Mouse (Mus musculus): ENCODE data around the gene Ssrp1. TPM values are rescaled to one million over a fixed set of nuclear protein-coding genes. Genes with fewer than 3 reads are reported as not detected.

Ssrp1 gene
- polyA plus RNA-seq, 1 experiment: 120 TPM

DNA sequence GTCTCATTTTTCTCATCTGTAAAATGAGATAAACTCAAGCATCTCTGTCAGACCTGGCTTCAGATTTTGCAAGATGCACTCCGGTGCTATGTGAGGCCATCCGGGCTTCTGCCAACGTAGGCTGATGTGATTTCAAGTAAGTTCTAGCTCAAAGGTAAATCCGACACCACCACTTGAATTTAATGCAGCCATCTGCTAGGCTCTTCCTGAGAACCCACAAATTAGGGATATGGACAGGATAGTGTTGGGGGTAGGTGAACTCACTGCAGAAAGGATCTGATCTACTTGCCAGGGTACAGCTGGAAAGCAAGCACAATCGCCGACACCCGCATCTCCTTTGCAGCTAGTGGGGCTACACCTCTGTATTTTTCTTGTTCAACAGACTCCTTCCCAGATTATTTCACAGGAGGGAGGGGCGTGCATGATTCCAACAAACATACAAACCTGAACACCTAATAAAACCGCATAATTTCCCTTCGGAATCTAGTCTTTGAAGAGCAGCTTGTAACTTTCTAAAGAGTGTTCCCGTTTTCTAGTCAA, 457 bp upstream of the Ssrp1 start:
- Histone ChIP-seq H3K4me3 (ENCODE audit: control insufficient read depth, low read depth, low read length) (peak overlapping the region; percentile 98), H3K4me1 (ENCODE audit: control insufficient read depth, insufficient read depth, low read length) (peaks cover 3% of the 10 kb centered on the region), H3K27me3 (ENCODE audit: control insufficient read depth, insufficient read depth, low read length) (no peaks in the 10 kb centered on the region), H3K27ac (ENCODE audit: control insufficient read depth, insufficient read depth, low read depth, low read length) (peak overlapping the region; percentile 47), H3K36me3 (ENCODE audit: control insufficient read depth, insufficient read depth, low read length) (no peaks in the 10 kb centered on the region; the same call in 1 of the 2 replicates)
- TF ChIP-seq POLR2A (IDR thresholded peaks at IDR 0.05; ENCODE audit: control insufficient read depth, low read depth, low read length) (no peak), CTCF (IDR thresholded peaks at IDR 0.05; ENCODE audit: control insufficient read depth, insufficient read depth, insufficient replicate concordance, low read depth, low read length) (no peak)

DNA sequence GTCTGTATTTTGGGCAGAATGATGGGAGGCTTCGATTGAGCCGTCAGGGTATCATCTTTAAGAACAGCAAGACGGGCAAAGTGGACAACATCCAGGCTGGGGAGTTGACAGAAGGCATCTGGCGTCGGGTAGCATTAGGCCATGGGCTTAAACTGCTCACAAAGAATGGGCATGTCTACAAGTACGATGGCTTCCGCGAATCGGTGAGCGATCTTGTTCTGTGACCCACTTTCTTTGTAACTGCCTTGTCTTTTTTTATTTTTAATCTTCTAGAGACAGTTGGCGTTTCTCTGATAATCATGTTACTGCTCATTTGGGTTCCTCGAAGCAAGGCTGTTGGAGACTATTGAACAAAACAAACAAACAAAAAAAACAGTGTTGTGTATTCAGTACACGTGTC, 1.3 kb downstream of the Ssrp1 start:
- Histone ChIP-seq H3K4me3 (ENCODE audit: control insufficient read depth, low read depth, low read length) (peak overlapping the region; percentile 98), H3K36me3 (ENCODE audit: control insufficient read depth, insufficient read depth, low read length) (peaks cover 3% of the 10 kb centered on the region), H3K4me1 (ENCODE audit: control insufficient read depth, insufficient read depth, low read length) (peaks cover 3% of the 10 kb centered on the region), H3K27ac (ENCODE audit: control insufficient read depth, insufficient read depth, low read depth, low read length) (no peak overlapping the region), H3K27me3 (ENCODE audit: control insufficient read depth, insufficient read depth, low read length) (no peaks in the 10 kb centered on the region)
- TF ChIP-seq POLR2A (IDR thresholded peaks at IDR 0.05; ENCODE audit: control insufficient read depth, low read depth, low read length) (no peak), CTCF (IDR thresholded peaks at IDR 0.05; ENCODE audit: control insufficient read depth, insufficient read depth, insufficient replicate concordance, low read depth, low read length) (no peak)

DNA sequence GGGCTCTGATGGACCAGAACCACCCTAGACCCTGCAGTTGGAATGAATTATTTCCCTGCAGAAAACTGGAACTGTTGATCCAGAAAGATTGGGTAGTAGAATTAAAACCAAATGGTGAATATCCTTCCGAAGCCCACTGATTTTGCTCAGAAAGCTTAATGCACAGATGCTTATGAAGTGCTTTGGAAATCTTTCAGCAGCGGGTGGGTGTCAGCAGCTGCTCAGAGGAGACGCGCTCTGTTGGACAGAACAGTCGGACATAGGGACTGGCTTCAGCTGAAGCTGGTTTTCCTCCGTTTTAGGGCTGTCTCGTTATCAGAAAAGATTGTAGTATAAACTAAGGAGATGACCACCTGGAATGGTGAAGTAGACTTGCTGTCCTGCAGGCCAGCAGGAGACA, 6.6 kb downstream of the Ssrp1 start:
- Histone ChIP-seq H3K36me3 (ENCODE audit: control insufficient read depth, insufficient read depth, low read length) (peaks cover 3% of the 10 kb centered on the region), H3K27me3 (ENCODE audit: control insufficient read depth, insufficient read depth, low read length) (no peaks in the 10 kb centered on the region), H3K4me3 (ENCODE audit: control insufficient read depth, low read depth, low read length) (no peak overlapping the region), H3K27ac (ENCODE audit: control insufficient read depth, insufficient read depth, low read depth, low read length) (no peak overlapping the region), H3K4me1 (ENCODE audit: control insufficient read depth, insufficient read depth, low read length) (peaks cover 2% of the 10 kb centered on the region)
- TF ChIP-seq CTCF (IDR thresholded peaks at IDR 0.05; ENCODE audit: control insufficient read depth, insufficient read depth, insufficient replicate concordance, low read depth, low read length) (no peak), POLR2A (IDR thresholded peaks at IDR 0.05; ENCODE audit: control insufficient read depth, low read depth, low read length) (no peak)

DNA sequence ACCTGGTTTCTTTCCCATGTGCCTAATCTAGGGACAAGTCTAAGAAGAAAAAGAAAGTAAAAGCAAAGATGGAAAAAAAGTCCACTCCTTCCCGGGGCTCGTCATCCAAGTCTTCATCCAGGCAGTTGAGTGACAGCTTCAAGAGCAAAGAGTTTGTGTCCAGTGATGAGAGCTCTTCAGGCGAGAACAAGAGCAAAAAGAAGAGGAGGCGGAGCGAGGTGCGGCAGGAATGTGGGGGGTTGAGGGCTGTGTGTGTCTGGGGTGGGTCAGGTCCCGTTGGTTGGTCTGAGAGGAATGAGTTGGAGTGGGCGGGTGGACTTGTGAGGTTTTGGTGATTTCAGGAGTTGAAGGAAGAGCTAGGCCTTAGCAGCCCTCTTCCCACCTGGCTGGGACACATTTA, 9.2 kb downstream of the Ssrp1 start:
- H3K27ac ChIP-seq (ENCODE audit: control insufficient read depth, insufficient read depth, low read depth, low read length): no peak overlapping the region
- peaks cover 10% of the 10 kb centered on the region for H3K4me1 ChIP-seq (ENCODE audit: control insufficient read depth, insufficient read depth, low read length)
- no peak overlapping the region for H3K4me3 ChIP-seq (ENCODE audit: control insufficient read depth, low read depth, low read length)
- H3K36me3 ChIP-seq (ENCODE audit: control insufficient read depth, insufficient read depth, low read length): peaks cover 3% of the 10 kb centered on the region
- H3K27me3 ChIP-seq (ENCODE audit: control insufficient read depth, insufficient read depth, low read length): no peaks in the 10 kb centered on the region
- no peak for TF ChIP-seq CTCF (IDR thresholded peaks at IDR 0.05; ENCODE audit: control insufficient read depth, insufficient read depth, insufficient replicate concordance, low read depth, low read length)
- no peak for TF ChIP-seq POLR2A (IDR thresholded peaks at IDR 0.05; ENCODE audit: control insufficient read depth, low read depth, low read length)

DNA sequence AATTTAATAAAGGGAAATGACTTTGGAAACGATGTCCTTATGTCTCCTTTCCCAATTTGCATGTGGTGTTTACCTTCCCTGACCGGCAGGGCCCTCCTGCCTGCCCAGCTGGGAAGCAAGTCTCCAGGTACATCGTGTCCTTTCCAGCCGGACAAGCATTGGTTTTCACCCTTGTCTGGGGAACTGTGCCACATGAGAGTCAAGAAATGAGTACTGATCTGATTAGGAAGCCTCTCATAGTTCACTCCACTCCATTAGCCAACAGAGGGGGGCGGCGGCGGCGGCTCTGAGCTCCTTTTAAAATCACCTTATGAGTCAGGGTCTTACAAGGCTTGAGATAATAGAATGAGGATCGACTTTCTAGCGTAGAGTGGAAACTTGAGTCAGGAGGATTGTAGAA, 10.0 kb downstream of the Ssrp1 start:
- Histone ChIP-seq H3K36me3 (ENCODE audit: control insufficient read depth, insufficient read depth, low read length) (peaks cover 2% of the 10 kb centered on the region; the same call in 1 of the 2 replicates), H3K4me3 (ENCODE audit: control insufficient read depth, low read depth, low read length) (no peak overlapping the region), H3K27ac (ENCODE audit: control insufficient read depth, insufficient read depth, low read depth, low read length) (0 out of 2 replicates have a peak overlapping the region, but pooled peaks have one; percentile 7), H3K4me1 (ENCODE audit: control insufficient read depth, insufficient read depth, low read length) (peaks cover 10% of the 10 kb centered on the region), H3K27me3 (ENCODE audit: control insufficient read depth, insufficient read depth, low read length) (no peaks in the 10 kb centered on the region)
- TF ChIP-seq CTCF (IDR thresholded peaks at IDR 0.05; ENCODE audit: control insufficient read depth, insufficient read depth, insufficient replicate concordance, low read depth, low read length) (no peak), POLR2A (IDR thresholded peaks at IDR 0.05; ENCODE audit: control insufficient read depth, low read depth, low read length) (no peak)

DNA sequence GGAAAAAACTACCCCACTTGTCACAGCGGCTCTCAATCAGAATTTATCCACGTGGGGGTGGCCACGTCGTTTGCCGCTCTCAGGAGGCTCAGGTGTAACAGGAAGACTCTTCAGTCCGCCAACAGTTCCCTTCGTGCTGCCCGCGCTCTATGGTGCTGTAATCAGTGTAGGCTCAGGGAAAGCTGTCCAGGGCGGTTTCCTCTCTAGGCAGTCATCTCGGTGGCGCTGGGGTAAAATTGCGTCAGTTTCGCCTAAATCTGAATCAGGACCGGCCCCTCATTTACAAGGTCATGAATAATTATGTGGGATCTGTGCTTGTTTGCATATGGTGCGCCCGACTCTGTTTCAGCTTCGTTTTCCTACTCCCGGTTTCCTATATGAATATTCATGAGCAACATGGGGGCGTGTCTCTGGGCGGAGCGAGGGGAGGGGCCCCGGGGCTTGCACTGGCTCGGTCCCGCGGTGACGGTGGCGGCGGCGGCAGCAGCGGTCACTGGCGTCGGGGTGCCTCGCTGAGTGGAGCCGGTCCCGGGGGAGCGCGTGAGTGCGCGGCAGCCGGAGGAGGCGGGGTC, 10.6 kb downstream of the Ssrp1 start, which contains the start of gene Tnks1bp1:
Tnks1bp1 (plus strand) TSS at position 427 of the 572 bp plus-strand sequence.
- TF ChIP-seq CTCF (IDR thresholded peaks at IDR 0.05; ENCODE audit: control insufficient read depth, insufficient read depth, insufficient replicate concordance, low read depth, low read length) (no peak), POLR2A (IDR thresholded peaks at IDR 0.05; ENCODE audit: control insufficient read depth, low read depth, low read length) (peak; percentile 51; the same call in 1 of the 2 replicates)
- Histone ChIP-seq H3K4me1 (ENCODE audit: control insufficient read depth, insufficient read depth, low read length) (peaks cover 10% of the 10 kb centered on the region), H3K36me3 (ENCODE audit: control insufficient read depth, insufficient read depth, low read length) (no peaks in the 10 kb centered on the region; the same call in 1 of the 2 replicates), H3K27me3 (ENCODE audit: control insufficient read depth, insufficient read depth, low read length) (no peaks in the 10 kb centered on the region), H3K27ac (ENCODE audit: control insufficient read depth, insufficient read depth, low read depth, low read length) (peak within 1 kb of the TSS; percentile 76), H3K4me3 (ENCODE audit: control insufficient read depth, low read depth, low read length) (peak within 1 kb of the TSS; percentile 86)

DNA sequence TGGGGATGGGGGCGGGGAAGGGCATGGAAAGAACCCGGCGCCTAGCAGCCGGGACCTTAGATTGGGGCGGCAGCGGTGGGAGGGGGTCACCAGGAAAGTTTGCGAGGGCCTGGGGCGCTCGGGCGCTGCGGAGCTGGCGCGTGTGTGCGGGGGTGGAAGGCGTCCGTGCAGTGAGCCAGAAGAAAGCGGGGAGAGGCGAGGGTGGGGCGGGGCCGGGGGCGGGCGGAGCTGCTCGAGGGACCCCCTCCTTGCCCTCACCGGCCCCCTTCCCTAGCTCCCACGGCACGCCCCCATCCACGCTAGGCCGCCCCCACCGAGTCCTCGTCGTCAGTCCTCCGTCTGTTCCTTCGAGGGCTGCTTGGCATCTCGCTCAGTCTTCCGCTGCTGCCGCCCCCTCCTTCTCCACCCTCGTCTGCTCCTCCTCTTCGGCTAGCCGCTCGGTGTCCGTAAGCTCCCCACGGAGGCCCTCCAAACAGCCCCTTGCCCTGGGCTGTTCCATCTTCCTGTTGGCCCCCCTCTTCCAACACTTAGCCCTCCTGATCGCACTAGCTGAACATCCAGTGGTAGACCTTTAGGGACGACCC, 11.2 kb downstream of the Ssrp1 start:
- Histone ChIP-seq H3K27me3 (ENCODE audit: control insufficient read depth, insufficient read depth, low read length) (no peaks in the 10 kb centered on the region), H3K36me3 (ENCODE audit: control insufficient read depth, insufficient read depth, low read length) (no peaks in the 10 kb centered on the region; the same call in 1 of the 2 replicates), H3K4me1 (ENCODE audit: control insufficient read depth, insufficient read depth, low read length) (peaks cover 10% of the 10 kb centered on the region), H3K4me3 (ENCODE audit: control insufficient read depth, low read depth, low read length) (peak overlapping the region; percentile 86), H3K27ac (ENCODE audit: control insufficient read depth, insufficient read depth, low read depth, low read length) (peak overlapping the region; percentile 76)
- no peak for TF ChIP-seq CTCF (IDR thresholded peaks at IDR 0.05; ENCODE audit: control insufficient read depth, insufficient read depth, insufficient replicate concordance, low read depth, low read length)
- 0 out of 2 replicates have a peak, but pooled peaks have one; percentile 18 for TF ChIP-seq POLR2A (IDR thresholded peaks at IDR 0.05; ENCODE audit: control insufficient read depth, low read depth, low read length)
